Mouse (Mus musculus): ENCODE results near the gene Usp40. TPM values are rescaled to one million over a fixed set of nuclear protein-coding genes. Genes with fewer than 3 reads are reported as not detected.

Gene Usp40
- polyA plus RNA-seq, 1 experiment: 9.5 TPM

- TF ChIP-seq MAX (IDR thresholded peaks at IDR 0.05; ENCODE audit: low read depth): no peak
- H3K4me2 ChIP-seq (ENCODE audit: low read depth): peak overlapping the region; percentile 51
- peaks cover 48% of the 10 kb centered on the region for H3K36me3 ChIP-seq (ENCODE audit: control insufficient read depth, insufficient read depth)
- no peak overlapping the region for H3ac ChIP-seq (ENCODE audit: control insufficient read depth, insufficient read length)
- no peak overlapping the region for H3K4me3 ChIP-seq
- H3K79me2 ChIP-seq (ENCODE audit: control insufficient read depth, insufficient read depth): no peaks in the 10 kb centered on the region
- no peaks in the 10 kb centered on the region for H3K27me3 ChIP-seq (ENCODE audit: control insufficient read depth, insufficient read depth, insufficient read length)
These were observed 47.6 kb downstream of the Usp40 start for GRCm38 (mm10) chr1:87960752-87961151.

DNA sequence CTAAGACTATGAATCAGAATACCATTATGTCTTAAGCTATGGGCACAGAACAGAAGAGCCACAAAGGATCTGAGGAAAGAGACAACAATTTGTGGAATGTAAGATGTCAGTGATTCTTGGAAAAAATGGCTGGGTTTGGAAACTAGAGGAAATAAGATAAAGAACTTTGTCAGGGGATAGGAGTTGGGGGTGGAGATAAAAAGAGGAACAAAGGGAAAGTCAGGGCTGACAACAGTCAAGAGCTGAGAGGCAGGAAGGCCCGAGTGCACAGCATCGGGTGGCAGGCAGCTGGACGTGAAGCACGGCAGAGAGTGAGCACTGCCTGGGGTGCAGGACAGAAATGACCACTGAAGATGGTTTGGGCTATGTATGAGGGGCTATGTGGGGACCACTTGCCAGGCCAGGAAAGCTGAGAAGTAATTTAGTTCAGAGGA, 48.3 kb downstream of the Usp40 start:
- H3K4me3 ChIP-seq: no peak overlapping the region
- TF ChIP-seq MYOG (IDR thresholded peaks at IDR 0.05; ENCODE audit: control insufficient read depth in 1 of 3, insufficient read depth in 1 of 3, insufficient read length in 2 of 3, low read depth in 2 of 3) (peak in 1 of 3 experiments; percentile 23), MAX (IDR thresholded peaks at IDR 0.05; ENCODE audit: low read depth) (no peak)
- no peaks in the 10 kb centered on the region for H3K27me3 ChIP-seq (ENCODE audit: control insufficient read depth, insufficient read depth, insufficient read length)
- H3K79me2 ChIP-seq (ENCODE audit: control insufficient read depth, insufficient read depth): no peaks in the 10 kb centered on the region
- H3K4me2 ChIP-seq (ENCODE audit: low read depth): no peak overlapping the region
- no peak overlapping the region for H3ac ChIP-seq (ENCODE audit: control insufficient read depth, insufficient read length)
- peaks cover 51% of the 10 kb centered on the region for H3K36me3 ChIP-seq (ENCODE audit: control insufficient read depth, insufficient read depth)

DNA sequence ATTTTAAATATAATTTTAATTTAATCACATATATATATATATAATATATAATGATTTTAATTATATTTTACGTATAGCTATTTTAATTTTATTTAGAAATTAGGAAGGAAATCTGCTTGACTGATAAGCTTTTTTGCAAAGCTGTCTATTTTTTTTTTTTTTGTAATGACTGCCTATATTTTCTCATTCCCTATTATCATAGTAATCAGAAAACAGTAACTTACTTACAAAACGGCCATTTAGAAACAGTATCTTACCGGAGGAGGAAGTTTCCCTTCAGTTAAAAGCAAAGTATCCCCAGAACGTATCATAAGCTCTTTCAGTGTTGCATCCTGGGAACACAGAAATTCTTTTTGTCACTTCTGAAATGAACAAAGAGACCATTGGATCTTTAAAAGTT, 48.8 kb downstream of the Usp40 start:
- H3K4me2 ChIP-seq (ENCODE audit: low read depth): no peak overlapping the region

DNA sequence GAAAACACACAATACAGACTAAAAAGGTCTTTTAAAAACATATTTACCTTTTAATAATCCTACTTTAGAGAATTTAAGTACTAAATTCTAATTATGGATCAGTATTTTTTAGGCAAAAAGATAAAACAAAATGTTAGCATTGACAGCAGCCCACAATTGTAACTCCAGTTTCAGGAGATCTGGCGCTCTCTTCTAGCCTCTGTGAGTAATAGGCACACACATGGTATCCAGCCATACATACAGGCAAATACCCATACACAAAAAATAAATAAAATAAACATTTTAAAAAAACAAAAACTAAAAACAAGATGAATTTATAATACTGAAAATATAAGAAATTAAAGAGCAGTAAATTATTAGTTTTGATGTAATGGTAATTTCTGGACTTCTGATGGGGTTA, 49.4 kb downstream of the Usp40 start:
- peaks cover 52% of the 10 kb centered on the region for H3K36me3 ChIP-seq (ENCODE audit: control insufficient read depth, insufficient read depth)
- no peak overlapping the region for H3K4me3 ChIP-seq
- no peak for TF ChIP-seq POLR2A (IDR thresholded peaks at IDR 0.05; ENCODE audit: insufficient read length, low read depth)
- TF ChIP-seq CEBPB (IDR thresholded peaks at IDR 0.05; ENCODE audit: insufficient read depth, poor library complexity, severe bottlenecking): no peak
- no peak for TF ChIP-seq MYOG (IDR thresholded peaks at IDR 0.05; ENCODE audit: control insufficient read depth in 1 of 3, insufficient read depth in 1 of 3, insufficient read length in 2 of 3, low read depth in 2 of 3)
- TF ChIP-seq USF1 (IDR thresholded peaks at IDR 0.05; ENCODE audit: low read depth): no peak
- TF ChIP-seq MYOD1 (IDR thresholded peaks at IDR 0.05; ENCODE audit: control insufficient read depth in 1 of 3, insufficient read length in 2 of 3, low read depth in 2 of 3): no peak
- no peak for TF ChIP-seq TCF12 (IDR thresholded peaks at IDR 0.05; ENCODE audit: insufficient read depth, poor library complexity, severe bottlenecking)
- TF ChIP-seq SRF (IDR thresholded peaks at IDR 0.05; ENCODE audit: control insufficient read depth, insufficient read length, low read depth): no peak
- no peak for TF ChIP-seq REST (IDR thresholded peaks at IDR 0.05; ENCODE audit: insufficient read depth, insufficient read length)
- TF ChIP-seq MAX (IDR thresholded peaks at IDR 0.05; ENCODE audit: low read depth): no peak
- no peak for TF ChIP-seq TCF3 (IDR thresholded peaks at IDR 0.05; ENCODE audit: insufficient read length, low read depth)
- no peak overlapping the region for H3K4me2 ChIP-seq (ENCODE audit: low read depth)
- H3ac ChIP-seq (ENCODE audit: control insufficient read depth, insufficient read length): no peak overlapping the region
- no peaks in the 10 kb centered on the region for H3K27me3 ChIP-seq (ENCODE audit: control insufficient read depth, insufficient read depth, insufficient read length)
- H3K79me2 ChIP-seq (ENCODE audit: control insufficient read depth, insufficient read depth): no peaks in the 10 kb centered on the region

More for the DNA sequence above, 48.8 kb downstream of the Usp40 start:
- TF ChIP-seq CEBPB (IDR thresholded peaks at IDR 0.05; ENCODE audit: insufficient read depth, poor library complexity, severe bottlenecking) (no peak), POLR2AphosphoS2 (IDR thresholded peaks at IDR 0.05; ENCODE audit: insufficient read length, low read depth) (no peak), REST (IDR thresholded peaks at IDR 0.05; ENCODE audit: insufficient read depth, insufficient read length) (no peak), POLR2A (IDR thresholded peaks at IDR 0.05; ENCODE audit: insufficient read length, low read depth) (no peak), TCF3 (IDR thresholded peaks at IDR 0.05; ENCODE audit: insufficient read length, low read depth) (no peak)
- H3K36me3 ChIP-seq (ENCODE audit: control insufficient read depth, insufficient read depth): peaks cover 53% of the 10 kb centered on the region
- H3K4me3 ChIP-seq: no peak overlapping the region
- H3K27me3 ChIP-seq (ENCODE audit: control insufficient read depth, insufficient read depth, insufficient read length): no peaks in the 10 kb centered on the region
- H3K79me2 ChIP-seq (ENCODE audit: control insufficient read depth, insufficient read depth): no peaks in the 10 kb centered on the region
- no peak overlapping the region for H3ac ChIP-seq (ENCODE audit: control insufficient read depth, insufficient read length)

- H3ac ChIP-seq (ENCODE audit: control insufficient read depth, insufficient read length): no peak overlapping the region
- H3K27me3 ChIP-seq (ENCODE audit: control insufficient read depth, insufficient read depth, insufficient read length): no peaks in the 10 kb centered on the region
- no peak overlapping the region for H3K4me3 ChIP-seq
- H3K36me3 ChIP-seq (ENCODE audit: control insufficient read depth, insufficient read depth): peaks cover 78% of the 10 kb centered on the region
- no peak overlapping the region for H3K4me2 ChIP-seq (ENCODE audit: low read depth)
- H3K79me2 ChIP-seq (ENCODE audit: control insufficient read depth, insufficient read depth): no peaks in the 10 kb centered on the region
- TF ChIP-seq SRF (IDR thresholded peaks at IDR 0.05; ENCODE audit: control insufficient read depth, insufficient read length, low read depth) (no peak), CEBPB (IDR thresholded peaks at IDR 0.05; ENCODE audit: insufficient read depth, poor library complexity, severe bottlenecking) (no peak), POLR2A (IDR thresholded peaks at IDR 0.05; ENCODE audit: insufficient read length, low read depth) (no peak), MYOD1 (IDR thresholded peaks at IDR 0.05; ENCODE audit: control insufficient read depth in 1 of 3, insufficient read length in 2 of 3, low read depth in 2 of 3) (no peak), REST (IDR thresholded peaks at IDR 0.05; ENCODE audit: insufficient read depth, insufficient read length) (no peak), TCF3 (IDR thresholded peaks at IDR 0.05; ENCODE audit: insufficient read length, low read depth) (no peak), TCF12 (IDR thresholded peaks at IDR 0.05; ENCODE audit: insufficient read depth, poor library complexity, severe bottlenecking) (no peak), USF1 (IDR thresholded peaks at IDR 0.05; ENCODE audit: low read depth) (no peak), MAX (IDR thresholded peaks at IDR 0.05; ENCODE audit: low read depth) (no peak), E2F4 (IDR thresholded peaks at IDR 0.05; ENCODE audit: insufficient read depth) (no peak), POLR2AphosphoS2 (IDR thresholded peaks at IDR 0.05; ENCODE audit: insufficient read length, low read depth) (no peak), MYOG (IDR thresholded peaks at IDR 0.05; ENCODE audit: control insufficient read depth in 1 of 3, insufficient read depth in 1 of 3, insufficient read length in 2 of 3, low read depth in 2 of 3) (no peak)
These were observed 55.3 kb downstream of the Usp40 start for GRCm38 (mm10) chr1:87953073-87953472.
